Mouse (Mus musculus) C2C12 (cell line): Measurements from ENCODE around the gene 6330409D20Rik.

Experiments
- CEBPB ChIP-seq: IDR thresholded peaks from one replicate; pipeline ENCODE4 v1.6.1; 2011; ENCODE audit warnings: low read depth, mild to moderate bottlenecking, control low read depth, moderate library complexity
- CTCF ChIP-seq: IDR thresholded peaks from one replicate; pipeline ENCODE4 v1.5.1; 2011; ENCODE audit not compliant: control insufficient read depth, insufficient read depth, insufficient read length
- MAX ChIP-seq: IDR thresholded peaks from one replicate; pipeline ENCODE4 v1.6.1; 2011; ENCODE audit warnings: mild to moderate bottlenecking, control low read depth
- MYOD1 ChIP-seq: IDR thresholded peaks from one replicate; pipeline ENCODE4 v1.6.1; 2011; ENCODE audit warnings: low read depth; ENCODE audit not compliant: control insufficient read depth, insufficient read length
- MYOG ChIP-seq: IDR thresholded peaks from one replicate; pipeline ENCODE4 v1.6.1; 2011; ENCODE audit not compliant: control insufficient read depth, insufficient read length; ENCODE audit errors: extremely low read depth
- USF1 ChIP-seq: IDR thresholded peaks from one replicate; pipeline ENCODE4 v1.6.1; 2011; ENCODE audit warnings: low read depth, mild to moderate bottlenecking, control low read depth, moderate library complexity

DNA sequence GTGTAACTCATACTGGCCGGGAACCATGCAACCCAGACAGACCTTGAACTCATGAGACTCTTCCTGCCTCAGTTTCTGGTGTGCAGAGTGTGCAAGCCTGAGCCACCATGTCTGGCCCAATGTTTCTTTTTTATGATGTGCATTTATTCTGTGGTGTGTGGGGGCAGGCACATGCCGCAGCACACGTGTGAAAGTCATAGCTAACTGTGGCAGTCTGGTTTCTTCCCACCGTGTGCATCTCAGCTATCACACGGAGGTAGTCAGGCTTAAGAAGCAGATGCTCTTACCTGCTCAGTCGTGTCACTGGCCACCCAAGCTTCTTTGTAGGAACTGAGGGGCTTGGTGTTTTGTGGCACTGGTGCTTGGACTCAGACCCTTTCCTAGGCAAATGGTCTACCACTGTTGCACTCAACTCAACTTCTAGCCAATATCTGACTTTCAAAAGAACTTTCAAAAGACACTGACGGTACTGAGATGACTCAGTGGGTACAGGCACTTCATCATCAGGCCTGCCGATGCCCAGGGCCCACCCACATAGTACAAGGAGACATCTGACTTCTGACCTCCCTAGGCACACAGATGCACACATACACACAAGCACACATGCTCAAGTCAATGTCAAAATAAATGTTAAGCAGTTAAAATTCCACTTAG lies 31.9 kb upstream of the 6330409D20Rik start:
- TF ChIP-seq CTCF (no peak), CEBPB (no peak), MAX (no peak), USF1 (no peak), MYOD1 (no peak), MYOG (no peak)
